Mouse (Mus musculus) cerebellum, postnatal 10 days (tissue): ENCODE results near the gene Plekhs1.

Experiments
- DNase-seq, 2 experiments: peaks; one replicate each; pipeline ENCODE4 v3.0.0; 2021; ENCODE audit warnings: mixed read lengths in 2 of 2

The Plekhs1 gene

DNA sequence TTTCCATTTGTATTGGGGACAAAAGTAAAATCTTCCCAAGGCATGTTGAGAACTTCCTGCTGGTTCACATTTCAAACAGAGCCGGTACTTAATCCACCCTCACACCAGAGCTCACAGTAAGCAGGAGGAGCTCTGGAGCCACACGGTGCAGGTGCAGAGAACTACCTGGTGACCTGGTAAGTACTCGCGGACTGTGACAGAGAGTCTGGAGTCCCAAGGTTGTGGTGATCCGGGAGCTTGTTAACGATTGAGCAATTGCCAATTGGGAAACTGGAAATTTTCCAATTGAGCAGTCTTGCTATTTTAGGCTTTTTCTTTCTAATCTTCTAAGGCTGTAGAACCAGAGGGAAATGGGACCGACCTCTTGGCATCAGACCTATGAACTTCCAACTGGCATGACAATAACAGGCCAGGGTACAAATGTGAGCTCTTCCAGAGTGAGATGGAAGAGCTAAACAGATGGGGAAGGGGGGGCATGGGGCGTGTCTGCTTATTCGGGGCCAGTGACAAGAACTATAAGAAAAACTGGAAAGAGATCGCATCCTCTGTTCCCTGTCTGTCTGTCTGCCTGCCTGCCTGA is at the start of gene Plekhs1:
Gene Plekhs1 (plus strand): TSS at position 119 of the 580 bp plus-strand sequence.
- DNase-seq: peak; percentile 53 to 56

DNA sequence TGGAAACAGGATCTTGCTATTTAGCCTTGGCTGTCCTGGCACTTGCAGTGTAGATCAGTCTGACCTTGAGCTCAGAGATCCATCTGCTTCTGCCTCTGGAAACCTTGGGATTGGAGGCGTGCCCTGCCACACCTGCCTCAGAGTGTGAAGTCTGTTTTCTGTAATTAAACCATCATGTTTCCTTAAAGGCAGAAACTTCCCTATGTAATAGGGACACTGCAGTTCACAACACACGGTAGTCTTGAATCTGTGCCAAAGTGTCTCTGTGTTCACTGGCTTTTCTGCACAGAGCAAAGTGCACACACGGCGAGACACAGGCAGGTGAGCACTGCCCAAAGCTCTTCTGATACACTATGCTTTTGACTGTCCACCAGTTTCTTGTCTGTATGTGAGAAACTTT is 43.0 kb upstream of the Plekhs1 start:
- DNase-seq: no peak

DNA sequence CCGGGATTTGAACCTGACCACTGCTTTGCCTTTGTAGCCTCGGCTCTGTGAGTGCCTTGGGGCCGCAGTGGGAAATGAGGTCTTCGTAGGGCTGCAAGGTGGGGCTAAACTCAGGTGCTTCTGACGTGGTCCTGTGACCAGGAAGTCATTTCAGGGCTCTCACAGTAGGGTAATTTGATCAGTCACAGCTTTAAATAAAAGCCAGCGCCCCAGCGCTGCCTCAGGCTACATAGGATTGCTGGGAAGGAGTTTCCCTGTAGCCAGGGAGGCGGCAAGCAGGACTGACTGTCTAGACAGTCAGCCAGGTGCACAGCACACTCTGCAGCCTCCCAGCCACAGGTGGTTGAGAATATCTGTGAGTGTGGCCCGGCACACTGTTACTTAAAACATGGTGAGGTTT is 42.0 kb upstream of the Plekhs1 start:
- no peak for DNase-seq

DNA sequence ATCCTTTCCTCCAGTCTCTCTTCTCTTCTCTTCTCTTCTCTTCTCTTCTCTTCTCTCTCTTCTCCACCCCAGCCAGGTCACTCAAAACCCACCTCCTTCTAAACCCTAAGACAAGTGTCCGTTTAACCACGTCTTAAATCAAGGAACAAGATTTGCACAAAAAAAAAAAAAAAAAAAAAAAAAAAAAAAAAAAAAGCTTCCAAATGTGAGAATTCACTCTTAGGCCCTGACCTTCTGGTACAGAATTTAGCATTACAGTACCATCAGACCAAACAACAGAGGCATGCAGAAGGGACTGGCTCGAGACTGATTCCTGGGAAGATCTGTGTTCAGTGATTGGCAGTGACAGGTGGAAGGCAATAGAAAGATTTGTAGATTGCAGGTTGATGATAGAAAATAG is 41.1 kb upstream of the Plekhs1 start:
- no peak for DNase-seq

DNA sequence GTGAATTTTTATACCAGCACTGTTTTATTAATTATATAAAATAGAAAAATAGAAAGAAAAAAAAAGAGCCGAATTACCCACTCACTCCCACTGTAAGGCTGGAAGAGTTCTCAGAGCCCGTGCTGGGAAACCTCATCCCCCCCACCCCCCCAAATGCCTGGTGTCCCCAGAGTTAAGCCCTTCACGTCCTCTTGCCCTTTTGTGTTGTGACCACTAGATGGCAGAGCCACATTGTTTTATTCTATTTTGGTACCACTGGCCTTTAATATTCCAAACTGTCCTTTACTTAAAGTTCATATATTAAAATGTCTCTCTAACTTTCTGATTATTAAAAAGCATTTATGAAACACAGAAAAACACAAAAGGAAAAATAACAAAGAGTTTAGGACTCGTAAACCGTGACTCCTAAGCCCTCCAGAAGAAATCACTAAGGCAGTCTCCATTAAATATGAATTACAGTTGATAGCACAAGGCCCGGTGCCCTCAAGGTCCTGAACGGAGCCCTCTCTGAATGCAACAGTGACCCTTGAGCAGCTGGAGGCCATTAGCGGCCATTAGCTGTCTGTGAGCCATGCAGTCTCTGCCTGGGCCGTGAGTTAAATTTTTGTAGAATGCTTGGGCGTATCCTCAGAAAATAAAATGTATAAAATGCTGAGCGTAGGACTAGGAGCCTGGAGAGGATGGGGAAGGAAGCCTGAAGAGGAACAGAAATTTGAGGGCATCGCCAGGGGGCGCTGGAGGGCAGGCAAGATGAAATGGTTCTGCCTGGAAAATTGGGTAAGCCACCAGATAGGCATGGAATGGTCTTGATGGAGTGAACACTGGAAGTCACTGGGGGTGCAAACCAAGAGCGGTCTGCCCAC is 38.7 kb upstream of the Plekhs1 start:
- peak; percentile 95 to 97 for DNase-seq

DNA sequence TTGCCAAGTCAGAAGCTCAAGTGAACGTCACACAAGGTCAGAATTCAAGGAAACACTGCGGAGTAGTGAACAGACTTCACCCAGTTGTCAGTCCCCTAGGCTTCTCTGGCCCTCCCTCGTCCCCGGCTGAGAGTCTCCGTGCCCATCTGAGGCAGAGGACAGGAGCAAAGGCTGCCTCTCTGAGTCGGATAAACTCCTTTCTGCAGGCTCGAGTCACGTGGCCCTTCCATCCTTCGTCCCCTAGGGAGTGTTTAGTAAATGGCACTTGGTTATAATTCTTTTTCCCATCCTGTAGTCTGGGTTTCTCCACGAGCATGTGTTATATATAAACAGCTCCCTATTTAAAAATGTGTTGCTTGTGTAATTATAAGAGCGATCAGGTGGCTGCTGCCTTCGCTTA is 38.1 kb upstream of the Plekhs1 start:
- no peak for DNase-seq

DNA sequence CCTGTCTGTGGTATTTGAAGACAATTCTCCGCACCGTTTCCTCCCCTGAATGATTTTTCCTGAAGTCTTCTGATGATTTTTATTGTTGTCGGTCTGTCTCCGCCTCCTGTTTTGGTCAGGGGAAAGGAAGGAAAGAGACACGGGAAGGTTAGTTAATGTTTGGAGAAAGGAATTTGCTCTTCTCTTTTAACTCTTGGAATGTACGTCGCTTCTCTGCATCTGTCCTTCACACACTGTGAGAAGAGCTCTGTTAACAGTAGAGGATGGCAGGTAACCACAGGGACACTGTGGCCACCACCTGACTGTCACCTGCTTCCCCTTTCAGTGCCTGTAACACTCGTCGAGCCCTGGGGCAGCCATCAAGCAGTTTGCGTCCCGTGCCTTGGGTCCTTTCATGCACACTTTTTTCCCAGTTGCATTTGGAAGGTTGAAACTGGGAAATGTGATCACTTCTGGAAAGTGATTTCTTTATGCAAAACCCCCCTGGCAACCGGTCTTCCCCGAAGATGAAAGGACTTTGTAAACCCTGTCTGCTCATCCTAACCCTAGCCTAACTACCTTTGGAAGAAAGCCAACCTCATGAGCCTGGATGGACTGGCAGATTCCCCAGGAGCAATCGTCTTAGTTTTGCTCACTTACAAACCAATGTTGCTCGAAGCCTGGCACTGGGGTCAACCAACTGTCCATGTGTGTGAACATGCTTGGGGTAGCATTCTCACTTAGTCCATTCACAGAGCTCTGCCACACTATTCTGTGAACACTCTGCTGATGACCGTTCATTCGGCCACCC is 36.6 kb upstream of the Plekhs1 start:
- no peak for DNase-seq

DNA sequence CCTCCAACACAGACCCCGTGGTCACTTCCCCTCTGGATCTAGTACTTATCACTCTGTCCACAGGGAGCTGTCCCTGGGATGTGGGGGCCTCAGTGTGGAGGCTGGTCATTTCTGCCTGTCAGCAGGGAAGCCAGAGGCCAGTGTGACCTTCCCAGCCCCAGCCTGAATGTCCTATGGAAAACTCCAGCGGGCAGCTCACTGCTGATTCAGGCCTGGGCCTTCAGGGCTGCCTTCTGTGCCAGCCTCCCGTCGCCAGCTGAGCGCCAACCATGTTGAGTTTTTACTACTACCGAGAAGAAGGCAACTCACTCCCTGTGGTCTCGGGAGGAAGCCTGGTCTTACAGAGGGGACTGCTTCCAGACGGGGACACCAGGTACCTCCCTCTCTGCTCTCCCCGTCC is 35.9 kb upstream of the Plekhs1 start:
- DNase-seq: peak in 1 of 2 experiments; percentile 22

DNA sequence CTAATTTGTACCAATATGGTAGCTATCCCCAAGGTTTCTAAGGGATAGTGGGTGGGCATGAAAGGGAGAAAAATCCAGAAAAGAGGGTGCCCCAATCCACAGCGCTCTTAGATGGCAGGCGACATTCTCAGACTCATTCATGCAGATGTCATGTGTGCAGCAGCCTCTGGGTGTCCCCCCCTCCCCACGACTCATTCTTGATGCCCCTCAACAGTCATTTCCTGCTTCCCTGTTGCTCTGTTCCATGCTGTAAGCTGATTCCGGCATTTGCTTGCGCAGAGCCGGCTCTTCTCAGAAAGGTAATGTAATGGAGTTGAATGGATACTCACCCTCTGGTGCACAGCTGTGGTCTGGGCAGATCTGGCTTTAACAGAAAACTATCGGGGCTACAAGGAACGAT is 31.1 kb upstream of the Plekhs1 start:
- no peak for DNase-seq

DNA sequence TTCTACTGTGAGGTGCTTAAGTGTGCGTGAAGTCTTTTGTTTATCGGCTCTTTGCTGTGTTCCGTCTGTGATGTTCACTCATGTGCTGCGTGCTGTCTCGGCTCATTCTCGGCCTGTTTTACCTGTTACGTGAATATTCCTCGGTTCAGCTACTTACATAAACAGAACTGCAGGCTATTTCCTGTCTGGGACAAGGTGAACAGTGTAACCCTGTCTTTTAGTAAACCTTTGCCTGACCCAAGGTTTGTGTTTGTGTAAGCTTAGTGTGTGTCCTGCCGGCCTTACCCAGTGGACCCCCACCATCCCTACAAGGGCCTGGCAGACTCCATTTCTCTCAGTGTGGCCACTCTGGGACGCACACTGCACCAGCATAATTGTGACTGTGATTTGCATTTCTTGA is 28.7 kb upstream of the Plekhs1 start:
- DNase-seq: no peak

DNA sequence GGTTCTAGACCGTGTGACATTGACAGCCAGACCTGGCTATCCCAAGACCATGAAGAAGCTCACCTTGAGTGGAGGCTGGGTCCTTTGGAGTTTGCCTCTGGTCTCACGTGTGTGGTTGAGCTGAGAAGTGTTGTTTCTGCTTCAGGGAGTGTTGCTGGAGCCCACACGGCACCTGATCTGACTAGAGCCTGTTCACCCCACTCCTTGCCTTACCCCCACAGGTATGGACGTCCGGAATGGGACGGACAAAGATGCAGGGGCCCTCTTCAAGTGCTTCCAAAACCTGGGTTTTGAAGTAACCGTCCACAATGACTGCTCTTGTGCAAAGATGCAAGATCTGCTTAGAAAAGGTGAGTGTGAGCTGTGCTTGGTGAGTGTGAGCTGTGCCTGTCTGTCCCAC is 27.9 kb upstream of the Plekhs1 start:
- no peak for DNase-seq

DNA sequence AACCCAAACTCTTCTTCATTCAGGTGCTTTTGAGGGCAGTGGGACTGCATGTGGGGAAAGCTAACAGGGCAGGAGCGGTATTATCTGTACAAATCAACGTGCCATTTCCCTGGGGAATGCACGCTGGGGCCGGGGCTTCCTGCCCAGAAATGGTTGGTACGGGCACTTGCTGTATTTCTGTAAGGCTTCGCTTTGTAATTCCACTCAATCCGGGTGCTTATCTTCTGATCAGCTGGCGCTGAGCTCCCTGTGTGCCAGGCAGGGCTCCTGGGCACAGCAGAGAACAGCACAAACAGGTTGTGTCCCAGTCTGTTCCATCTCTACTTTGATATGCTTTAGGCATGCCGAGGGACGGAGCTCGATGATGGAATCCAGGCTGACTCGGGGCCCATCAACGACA is 25.1 kb upstream of the Plekhs1 start:
- DNase-seq: peak; percentile 58 to 64

DNA sequence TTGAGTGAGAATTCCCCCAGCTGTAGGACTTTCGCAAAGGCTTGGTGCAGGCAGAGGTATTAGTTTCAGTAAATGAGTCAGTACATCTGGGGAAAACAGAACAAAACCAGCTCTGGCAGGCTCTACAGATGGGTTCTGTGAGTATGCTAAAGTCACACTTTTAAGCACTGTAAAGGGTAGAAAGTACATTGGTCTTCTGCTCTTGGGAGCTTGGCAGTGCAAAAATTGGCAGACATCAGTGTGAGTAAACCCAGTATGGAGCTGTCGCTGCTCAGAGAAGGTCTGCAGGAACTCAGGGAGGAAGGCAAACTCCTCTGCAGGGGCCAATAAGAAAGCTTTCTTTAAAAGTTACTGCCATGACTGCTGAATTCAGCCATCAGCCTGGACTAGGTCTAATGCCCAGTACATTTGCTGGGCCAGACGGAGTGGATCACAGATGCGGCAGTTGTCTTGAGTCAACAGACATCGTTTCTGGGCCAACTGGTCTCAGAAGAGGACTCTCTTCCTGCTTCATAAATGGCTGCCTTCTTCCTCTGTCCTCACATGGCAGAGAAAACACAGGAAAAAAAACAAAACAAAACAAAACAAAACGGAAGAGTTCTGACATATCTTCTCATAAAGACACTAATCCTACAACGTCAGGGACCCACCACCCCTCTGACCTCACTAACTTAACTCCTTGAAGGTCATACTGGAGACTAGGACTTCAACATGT is 22.9 kb upstream of the Plekhs1 start:
- DNase-seq: no peak

DNA sequence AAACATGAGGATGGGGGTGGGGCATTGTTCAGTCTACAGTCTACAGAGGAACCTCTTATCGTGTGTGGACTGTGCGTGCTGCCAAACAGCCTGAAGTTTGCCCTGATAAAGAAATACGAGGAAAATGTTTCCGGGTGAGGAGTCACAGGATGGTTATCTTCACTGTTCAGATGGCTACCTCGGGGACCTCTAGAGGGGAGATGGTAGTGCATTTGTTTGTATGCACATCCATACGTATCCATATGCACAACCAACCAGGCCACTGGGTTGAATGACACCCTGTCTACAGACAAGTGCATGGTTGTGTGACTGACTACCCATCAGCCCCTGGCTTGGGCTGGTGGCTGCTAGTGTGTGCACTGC is 22.4 kb upstream of the Plekhs1 start:
- no peak for DNase-seq

DNA sequence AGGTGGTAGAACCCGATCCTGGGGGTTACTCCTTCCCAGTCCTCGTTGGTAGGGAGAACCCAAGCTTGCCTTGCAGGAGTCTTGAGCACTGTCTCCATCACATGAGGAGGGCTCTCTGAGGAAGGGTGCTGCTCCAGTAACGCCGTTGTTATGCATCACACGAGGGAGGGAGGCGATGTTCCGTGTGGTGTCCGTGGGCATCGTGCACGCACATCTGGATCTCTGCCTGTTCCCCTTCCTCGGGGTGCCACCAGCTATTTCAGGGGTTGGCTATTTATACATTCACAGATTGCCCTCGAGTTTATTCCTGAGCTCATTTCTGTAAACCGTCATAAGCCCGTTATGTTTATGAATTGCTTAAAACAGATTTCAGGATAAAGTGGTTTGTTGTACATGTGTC is 18.0 kb upstream of the Plekhs1 start:
- DNase-seq: no peak

DNA sequence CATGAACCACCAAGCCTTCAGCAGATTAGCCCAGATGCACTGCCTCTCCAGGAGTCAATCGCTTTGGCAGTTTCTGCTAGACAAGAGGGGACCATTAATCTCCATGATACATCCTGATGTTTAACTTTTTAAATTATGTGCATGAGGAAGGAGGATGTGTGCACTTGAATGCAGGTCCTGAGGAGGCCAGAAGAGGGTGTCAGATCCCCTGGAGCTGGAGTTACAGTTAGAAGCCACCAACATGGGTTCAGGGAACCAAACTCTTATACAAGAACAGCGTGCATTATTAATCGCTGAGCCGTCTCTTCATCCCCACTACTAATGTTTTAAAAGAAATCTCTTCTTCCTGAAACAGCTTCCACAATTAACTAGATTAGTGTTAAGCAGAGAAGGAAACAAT is 12.7 kb upstream of the Plekhs1 start:
- no peak for DNase-seq

DNA sequence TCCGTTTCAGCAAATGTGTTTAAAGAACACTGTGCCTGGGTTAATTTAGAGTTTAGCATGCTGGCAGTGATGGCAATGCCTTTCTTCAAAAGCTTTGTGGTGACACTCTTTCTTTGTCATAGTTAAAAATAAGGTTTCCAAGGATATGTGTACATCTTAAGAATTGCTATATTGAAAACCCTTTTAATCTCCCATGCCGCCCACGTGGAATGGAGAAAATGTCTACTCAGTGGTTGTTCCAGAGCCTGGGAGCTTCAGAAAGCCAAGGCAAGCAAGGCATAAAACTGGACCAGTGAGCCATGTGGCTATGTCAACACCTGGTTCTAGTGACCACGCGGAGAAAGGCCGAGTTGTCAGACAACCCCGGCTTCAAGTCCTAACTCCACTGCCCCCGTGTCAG is 11.9 kb upstream of the Plekhs1 start:
- DNase-seq: no peak

DNA sequence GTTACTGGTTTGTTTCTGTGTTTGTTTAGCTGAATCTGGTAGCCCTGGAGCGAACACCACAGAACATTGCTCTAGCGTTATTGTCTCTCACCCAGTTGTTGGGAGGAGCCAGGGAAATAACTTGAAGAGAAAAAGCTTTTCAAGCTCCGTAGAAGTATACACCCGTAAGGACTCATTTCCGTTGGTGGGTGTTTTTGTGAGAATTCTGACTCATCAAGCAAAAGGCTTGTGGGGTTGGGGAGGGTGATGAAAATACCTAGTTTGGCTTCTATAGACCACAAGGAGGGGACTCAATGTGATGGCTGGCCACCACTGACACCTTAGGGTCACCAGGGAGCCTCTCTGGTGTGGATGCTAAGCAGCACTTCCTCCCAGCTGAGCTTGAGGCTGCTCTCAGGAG is 10.5 kb upstream of the Plekhs1 start:
- DNase-seq: no peak

DNA sequence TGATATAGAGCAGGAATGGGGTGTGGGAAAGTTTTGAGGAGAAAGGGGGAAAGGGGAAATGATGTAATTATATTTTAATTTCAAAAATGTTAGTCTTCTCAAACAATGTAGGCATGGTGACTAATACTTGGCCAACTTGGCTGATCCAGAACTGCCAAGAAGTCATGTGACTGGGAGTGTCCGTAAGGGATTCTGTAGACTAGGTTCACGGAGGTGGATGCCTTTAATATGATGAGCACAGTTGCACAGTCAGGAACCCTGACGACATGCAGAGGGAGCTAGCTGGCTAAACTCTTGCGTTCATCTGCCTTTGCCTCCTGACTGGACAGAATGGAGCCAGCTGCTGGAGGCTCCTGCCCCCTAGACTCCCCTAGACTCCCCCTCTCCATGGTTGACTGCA is 9.6 kb upstream of the Plekhs1 start:
- DNase-seq: no peak

DNA sequence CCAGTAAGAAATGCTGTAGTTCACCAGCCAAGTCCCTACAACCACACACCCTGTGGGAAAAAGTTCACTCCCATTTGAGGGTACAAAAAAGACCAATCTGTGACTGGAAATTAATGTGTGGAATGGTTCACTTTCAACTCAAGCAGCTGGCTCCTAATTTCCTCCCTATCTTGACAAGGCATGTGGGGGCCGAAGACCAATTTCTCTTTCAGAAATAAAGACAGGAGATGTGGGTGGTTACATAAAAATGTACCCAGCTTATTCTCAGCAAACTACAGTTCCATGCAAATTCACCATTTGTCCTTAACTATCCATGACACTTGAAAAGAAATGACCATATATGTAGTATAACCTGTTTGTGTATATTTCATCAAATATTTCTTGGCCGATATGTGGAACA is 9.0 kb upstream of the Plekhs1 start:
- no peak for DNase-seq

DNA sequence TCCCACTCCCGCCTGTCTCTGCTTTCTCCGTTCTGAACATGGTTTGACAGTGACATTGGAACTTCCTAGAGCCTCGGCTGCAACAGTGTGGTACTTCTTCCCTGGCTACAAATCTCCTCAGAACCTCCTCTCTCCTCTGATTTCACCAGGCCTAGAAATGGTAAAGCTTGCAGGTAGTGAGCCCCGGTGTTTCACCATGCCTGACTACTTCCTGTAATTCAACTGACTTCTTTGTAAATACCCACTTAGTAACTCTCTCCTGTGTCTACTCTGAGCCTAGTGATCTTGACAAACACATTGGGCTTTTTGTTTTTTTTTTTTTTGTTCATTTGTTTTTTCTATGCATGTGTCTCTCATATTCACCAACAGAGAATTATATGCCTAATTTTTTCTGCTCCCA is 6.6 kb upstream of the Plekhs1 start:
- peak in 1 of 2 experiments; percentile 23 for DNase-seq

DNA sequence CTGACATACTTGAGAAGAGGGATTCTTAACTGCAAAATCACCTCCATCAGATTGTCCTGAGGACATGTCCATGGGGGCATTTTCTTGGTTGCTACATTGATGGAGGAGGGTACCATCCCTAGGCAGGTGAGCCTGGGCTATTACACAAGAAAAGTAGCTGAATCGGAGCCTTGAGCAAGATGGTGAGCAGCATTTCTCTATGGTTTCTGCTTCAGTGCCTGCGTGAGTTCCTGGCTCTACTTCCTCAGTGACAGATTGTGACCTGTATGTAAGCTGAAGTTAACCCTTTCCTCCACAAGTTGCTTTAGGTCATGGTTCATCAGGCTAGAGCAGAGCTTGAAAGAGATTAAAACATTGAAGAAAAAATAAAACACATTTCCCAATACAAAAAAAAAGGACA is 6.1 kb upstream of the Plekhs1 start:
- peak; percentile 74 to 80 for DNase-seq

DNA sequence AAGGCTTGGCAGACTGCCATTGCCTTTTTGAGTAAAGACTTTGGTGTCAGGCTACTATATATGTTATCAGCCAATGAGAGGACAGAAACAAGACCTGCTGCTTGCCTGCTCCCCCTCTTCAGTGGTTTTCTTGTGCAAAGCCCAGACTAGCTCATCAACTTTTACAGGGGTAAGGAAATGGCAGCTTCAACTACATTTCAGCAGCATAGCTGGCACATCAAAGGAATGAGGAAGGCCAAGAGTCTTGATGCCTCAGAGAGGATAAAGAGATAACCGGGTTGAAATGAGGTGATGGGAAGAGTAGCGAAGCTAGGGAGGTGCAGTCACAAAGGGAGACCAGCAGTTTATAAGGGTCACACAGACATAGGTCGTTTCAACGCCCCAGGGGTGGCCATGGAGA is 3.9 kb upstream of the Plekhs1 start:
- peak in 1 of 2 experiments; percentile 24 for DNase-seq
